Mouse (Mus musculus) intestine, embryonic 16.5 days (tissue): ENCODE measurements around the gene Dld. TPM values are rescaled to one million over a fixed set of nuclear protein-coding genes. Genes with fewer than 3 reads are reported as not detected.

Experiments
- ATAC-seq: fragments of 200-750 bp; cut with Nextera tagmentation; 2 replicates; pipeline ENCODE4 v1.8.0; 2017; ENCODE audit warnings: moderate TSS enrichment, moderate library complexity
- H3K27ac ChIP-seq: fragments of 300-500 bp; sonication (generic); 2 replicates; pipeline ENCODE4 v1.5.1; 2014; ENCODE audit warnings: mild to moderate bottlenecking, low read length
- H3K27me3 ChIP-seq: fragments of 300-500 bp; sonication (generic); replicated peaks from 2 replicates; pipeline ENCODE4 v1.6.1; 2014; ENCODE audit warnings: low read length, control low read depth, mixed read lengths; ENCODE audit not compliant: control insufficient read depth, insufficient read depth
- H3K36me3 ChIP-seq: fragments of 300-500 bp; sonication (generic); 2 replicates; pipeline ENCODE4 v1.6.1; 2014; ENCODE audit warnings: low read length, control low read depth; ENCODE audit not compliant: control insufficient read depth, insufficient read depth
- H3K4me1 ChIP-seq: fragments of 300-500 bp; sonication (generic); 2 replicates; pipeline ENCODE4 v1.6.1; 2014; ENCODE audit warnings: low read length, control low read depth, mixed read lengths; ENCODE audit not compliant: control insufficient read depth, insufficient read depth
- H3K4me2 ChIP-seq: fragments of 300-500 bp; sonication (generic); 2 replicates; pipeline ENCODE4 v1.6.1; 2014; ENCODE audit warnings: low read depth, low read length, control low read depth
- H3K4me3 ChIP-seq: fragments of 300-500 bp; sonication (generic); 2 replicates; pipeline ENCODE4 v1.5.1; 2014; ENCODE audit warnings: mild to moderate bottlenecking, low read length
- H3K9ac ChIP-seq: fragments of 300-500 bp; sonication (generic); 2 replicates; pipeline ENCODE4 v1.6.1; 2014; ENCODE audit warnings: low read depth, low read length
- H3K9me3 ChIP-seq: fragments of 300-500 bp; sonication (generic); 2 replicates; pipeline ENCODE4 v1.6.1; 2016; ENCODE audit warnings: low read length, control low read depth; ENCODE audit not compliant: control insufficient read depth
- WGBS: fragments of 180-500 bp; shearing (Covaris S2); extraction: QIAGEN DNeasy Blood & Tissue Kit; methylation state at CpG from one replicate; pipeline ENCODE4 v1.1.7; 2014; 5-methylcytosine and 5-hydroxymethylcytosine counted together
- polyA plus RNA-seq: library from polyadenylated mRNA; unstranded; fragments of >200 nt; fragmentation: Nextera tagmentation; extraction: Ambion mirVana; gene quantifications from 2 replicates; pipeline ENCODE4 v1.2.1, GENCODE M21; 2015

Dld gene
- polyA plus RNA-seq, 1 experiment from 2014 or later, result 164 TPM

- WGBS, result 95% methylated on average over 9 of the region's 9 CpGs
- ATAC-seq, result no peak
- peaks cover 8% of the 10 kb centered on the region for H3K36me3 ChIP-seq
- H3K27me3 ChIP-seq, result no peaks in the 10 kb centered on the region
- no peaks in the 10 kb centered on the region for H3K9me3 ChIP-seq
- H3K4me2 ChIP-seq, result no peak overlapping the region
- H3K9ac ChIP-seq, result no peak overlapping the region
- H3K4me1 ChIP-seq, result peaks cover 5% of the 10 kb centered on the region; the same call in 1 of the 2 replicates
- H3K4me3 ChIP-seq, result no peak overlapping the region
- H3K27ac ChIP-seq, result no peak overlapping the region
Observed at GRCm38 (mm10) chr12:31300276-31300675, 51.0 kb downstream of the Dld start.

GRCm38 (mm10) chr12:31299676-31300197 is 51.5 kb downstream of the Dld start:
- Histone ChIP-seq H3K27ac (no peak overlapping the region), H3K9ac (no peak overlapping the region), H3K4me3 (no peak overlapping the region), H3K4me1 (peaks cover 10% of the 10 kb centered on the region), H3K27me3 (no peaks in the 10 kb centered on the region), H3K36me3 (peaks cover 8% of the 10 kb centered on the region), H3K9me3 (no peaks in the 10 kb centered on the region), H3K4me2 (no peak overlapping the region)
- ATAC-seq, result no peak
- WGBS, result 79% methylated on average over 14 of the region's 14 CpGs

- Histone ChIP-seq H3K9ac (no peak overlapping the region), H3K27ac (no peak overlapping the region), H3K9me3 (no peaks in the 10 kb centered on the region), H3K4me2 (no peak overlapping the region), H3K4me1 (peaks cover 16% of the 10 kb centered on the region), H3K4me3 (no peak overlapping the region), H3K27me3 (no peaks in the 10 kb centered on the region), H3K36me3 (peaks cover 3% of the 10 kb centered on the region)
- 90% methylated on average over 3 of the region's 3 CpGs for WGBS
- no peak for ATAC-seq
Observed at GRCm38 (mm10) chr12:31299126-31299525, 52.1 kb downstream of the Dld start.

- ATAC-seq, result no peak
- peaks cover 20% of the 10 kb centered on the region for H3K4me1 ChIP-seq
- H3K27ac ChIP-seq, result no peak overlapping the region
- peaks cover 3% of the 10 kb centered on the region for H3K36me3 ChIP-seq
- H3K9me3 ChIP-seq, result no peaks in the 10 kb centered on the region
- H3K27me3 ChIP-seq, result no peaks in the 10 kb centered on the region
- no peak overlapping the region for H3K4me2 ChIP-seq
- no peak overlapping the region for H3K9ac ChIP-seq
- 91% methylated on average over 8 of the region's 8 CpGs for WGBS
- no peak overlapping the region for H3K4me3 ChIP-seq
Observed at GRCm38 (mm10) chr12:31298530-31298929, 52.7 kb downstream of the Dld start.

GRCm38 (mm10) chr12:31298122-31298521 is 53.1 kb downstream of the Dld start:
- peaks cover 3% of the 10 kb centered on the region for H3K36me3 ChIP-seq
- H3K4me2 ChIP-seq, result no peak overlapping the region
- WGBS, result 88% methylated on average over 4 of the region's 4 CpGs
- no peaks in the 10 kb centered on the region for H3K27me3 ChIP-seq
- H3K27ac ChIP-seq, result no peak overlapping the region
- peaks cover 20% of the 10 kb centered on the region for H3K4me1 ChIP-seq
- no peak overlapping the region for H3K4me3 ChIP-seq
- H3K9ac ChIP-seq, result no peak overlapping the region
- no peak for ATAC-seq
- H3K9me3 ChIP-seq, result no peaks in the 10 kb centered on the region

- Histone ChIP-seq H3K4me1 (peaks cover 20% of the 10 kb centered on the region), H3K4me2 (no peak overlapping the region), H3K4me3 (no peak overlapping the region), H3K9ac (no peak overlapping the region), H3K36me3 (peaks cover 5% of the 10 kb centered on the region), H3K27ac (no peak overlapping the region), H3K9me3 (no peaks in the 10 kb centered on the region), H3K27me3 (no peaks in the 10 kb centered on the region)
- WGBS, result 80% methylated on average over 4 of the region's 4 CpGs
- no peak for ATAC-seq
Observed at GRCm38 (mm10) chr12:31296097-31296496, 55.2 kb downstream of the Dld start.

GRCm38 (mm10) chr12:31295505-31295904 is 55.7 kb downstream of the Dld start:
- peak overlapping the region; percentile 19; the same call in 1 of the 2 replicates for H3K27ac ChIP-seq
- peak overlapping the region; percentile 33; the same call in 1 of the 2 replicates for H3K4me2 ChIP-seq
- peaks cover 20% of the 10 kb centered on the region for H3K4me1 ChIP-seq
- H3K36me3 ChIP-seq, result peaks cover 5% of the 10 kb centered on the region
- no peaks in the 10 kb centered on the region for H3K27me3 ChIP-seq
- 27% methylated on average over 3 of the region's 3 CpGs for WGBS
- no peak overlapping the region for H3K4me3 ChIP-seq
- H3K9ac ChIP-seq, result no peak overlapping the region
- H3K9me3 ChIP-seq, result no peaks in the 10 kb centered on the region
- ATAC-seq, result peak; percentile 17; the same call in 1 of the 2 replicates

- peaks cover 7% of the 10 kb centered on the region for H3K36me3 ChIP-seq
- peak overlapping the region; percentile 59 for H3K27ac ChIP-seq
- no peak overlapping the region for H3K4me3 ChIP-seq
- 51% methylated on average over 11 of the region's 11 CpGs for WGBS
- peaks cover 20% of the 10 kb centered on the region for H3K4me1 ChIP-seq
- ATAC-seq, result 0 out of 2 replicates have a peak, but pooled peaks have one; percentile 41
- no peaks in the 10 kb centered on the region for H3K27me3 ChIP-seq
- no peaks in the 10 kb centered on the region for H3K9me3 ChIP-seq
- H3K9ac ChIP-seq, result no peak overlapping the region
- peak overlapping the region; percentile 33; the same call in 1 of the 2 replicates for H3K4me2 ChIP-seq
Observed at GRCm38 (mm10) chr12:31294996-31295395, 56.3 kb downstream of the Dld start.

- H3K4me2 ChIP-seq, result no peak overlapping the region
- H3K4me1 ChIP-seq, result peaks cover 20% of the 10 kb centered on the region
- no peaks in the 10 kb centered on the region for H3K27me3 ChIP-seq
- peaks cover 7% of the 10 kb centered on the region; the same call in 1 of the 2 replicates for H3K36me3 ChIP-seq
- 31% methylated on average over 10 of the region's 10 CpGs for WGBS
- H3K9ac ChIP-seq, result 0 out of 2 replicates have a peak overlapping the region, but pooled peaks have one; percentile 18
- ATAC-seq, result peak; percentile 78
- H3K27ac ChIP-seq, result peak overlapping the region; percentile 59; the same call in 1 of the 2 replicates
- no peak overlapping the region for H3K4me3 ChIP-seq
- no peaks in the 10 kb centered on the region; the same call in 1 of the 2 replicates for H3K9me3 ChIP-seq
Observed at GRCm38 (mm10) chr12:31294526-31294925, 56.7 kb downstream of the Dld start.
